Mouse (Mus musculus) embryonic facial prominence, embryonic 14.5 days (tissue): ENCODE measurements around the gene Gm17571. TPM values are rescaled to one million over a fixed set of nuclear protein-coding genes. Genes with fewer than 3 reads are reported as not detected.

ENCODE experiments used
- ATAC-seq: fragments of 200-750 bp; cut with Nextera tagmentation; 2 replicates; pipeline ENCODE4 v1.8.0; 2017; ENCODE audit warnings: low read depth, moderate number of reproducible peaks, moderate TSS enrichment
- DNase-seq: peaks from one replicate; pipeline ENCODE4 v3.0.0-alpha.2; 2015; ENCODE audit warnings: low spot score
- H3K27ac ChIP-seq: fragments of 300-500 bp; sonication (generic); replicated peaks from 2 replicates; pipeline ENCODE4 v1.5.1; 2014; ENCODE audit warnings: low read depth, mild to moderate bottlenecking, low read length, moderate library complexity
- H3K27me3 ChIP-seq: fragments of 300-500 bp; sonication (generic); replicated peaks from 2 replicates; pipeline ENCODE4 v1.6.1; 2014; ENCODE audit warnings: low read length; ENCODE audit not compliant: control insufficient read depth, insufficient read depth
- H3K36me3 ChIP-seq: fragments of 300-500 bp; sonication (generic); 2 replicates; pipeline ENCODE4 v1.6.1; 2014; ENCODE audit warnings: low read length, mixed read lengths; ENCODE audit not compliant: control insufficient read depth, insufficient read depth
- H3K4me1 ChIP-seq: fragments of 300-500 bp; sonication (generic); 2 replicates; pipeline ENCODE4 v1.6.1; 2014; ENCODE audit warnings: antibody characterized with exemption, low read length; ENCODE audit not compliant: control insufficient read depth, insufficient read depth
- H3K4me2 ChIP-seq: fragments of 300-500 bp; sonication (generic); 2 replicates; pipeline ENCODE4 v1.6.1; 2014; ENCODE audit warnings: low read depth, mild to moderate bottlenecking, low read length, moderate library complexity, mixed read lengths
- H3K4me3 ChIP-seq: fragments of 300-500 bp; sonication (generic); 2 replicates; pipeline ENCODE4 v1.5.1; 2014; ENCODE audit warnings: low read depth, mild to moderate bottlenecking, low read length
- H3K9ac ChIP-seq: fragments of 300-500 bp; sonication (generic); 2 replicates; pipeline ENCODE4 v1.6.1; 2014; ENCODE audit warnings: low read depth, mild to moderate bottlenecking, low read length, moderate library complexity, mixed read lengths
- H3K9me3 ChIP-seq: fragments of 300-500 bp; sonication (generic); 2 replicates; pipeline ENCODE4 v1.6.1; 2016; ENCODE audit warnings: low read length; ENCODE audit not compliant: control insufficient read depth
- WGBS: fragments of 180-500 bp; shearing (Covaris S2); extraction: QIAGEN DNeasy Blood & Tissue Kit; methylation state at CpG from one replicate; pipeline ENCODE4 v1.1.7; 2014; 5-methylcytosine and 5-hydroxymethylcytosine counted together
- polyA plus RNA-seq: library from polyadenylated mRNA; unstranded; fragments of >200 nt; fragmentation: Nextera tagmentation; extraction: Ambion mirVana; gene quantifications from 2 replicates; pipeline ENCODE4 v1.2.1, GENCODE M21; 2014

Gene Gm17571
- polyA plus RNA-seq, 1 experiment from 2014 or later = not detected

GRCm38 (mm10) chr9:13483199-13484068 lies 36.9 kb upstream of the Gm17571 start:
- 46% methylated on average over 5 of the region's 5 CpGs for WGBS
- Histone ChIP-seq H3K4me2 (0 out of 2 replicates have a peak overlapping the region, but pooled peaks have one; percentile 23), H3K4me3 (no peak overlapping the region), H3K9me3 (no peaks in the 10 kb centered on the region), H3K4me1 (peaks cover 33% of the 10 kb centered on the region), H3K36me3 (no peaks in the 10 kb centered on the region), H3K27me3 (no peaks in the 10 kb centered on the region), H3K27ac (peak overlapping the region; percentile 61), H3K9ac (no peak overlapping the region)
- peak; percentile 50; the same call in 1 of the 2 replicates for ATAC-seq
- DNase-seq = peak; percentile 51

GRCm38 (mm10) chr9:13479275-13479674 lies 32.7 kb upstream of the Gm17571 start:
- no peak for DNase-seq
- WGBS = 19% methylated on average over 4 of the region's 4 CpGs
- Histone ChIP-seq H3K27ac (no peak overlapping the region), H3K4me2 (no peak overlapping the region), H3K9ac (no peak overlapping the region), H3K4me1 (peaks cover 15% of the 10 kb centered on the region), H3K36me3 (no peaks in the 10 kb centered on the region), H3K9me3 (no peaks in the 10 kb centered on the region), H3K27me3 (no peaks in the 10 kb centered on the region), H3K4me3 (no peak overlapping the region)
- ATAC-seq = no peak

- Histone ChIP-seq H3K27ac (no peak overlapping the region), H3K4me1 (0 out of 2 replicates have a peak, but pooled peaks cover 6% of the 10 kb centered on the region), H3K4me2 (no peak overlapping the region), H3K9ac (no peak overlapping the region), H3K9me3 (no peaks in the 10 kb centered on the region), H3K36me3 (no peaks in the 10 kb centered on the region), H3K4me3 (no peak overlapping the region), H3K27me3 (no peaks in the 10 kb centered on the region)
- no peak for ATAC-seq
- DNase-seq = no peak
- WGBS = 92% methylated on average over 5 of the region's 5 CpGs
Measured at GRCm38 (mm10) chr9:13474951-13475350, 28.4 kb upstream of the Gm17571 start.

- WGBS = 27% methylated on average over 7 of the region's 7 CpGs
Measured at GRCm38 (mm10) chr9:13470013-13470412, 23.5 kb upstream of the Gm17571 start.

GRCm38 (mm10) chr9:13468778-13469177 lies 22.2 kb upstream of the Gm17571 start:
- Histone ChIP-seq H3K4me2 (no peak overlapping the region), H3K27me3 (no peaks in the 10 kb centered on the region), H3K4me1 (peaks cover 30% of the 10 kb centered on the region), H3K36me3 (no peaks in the 10 kb centered on the region), H3K9me3 (no peaks in the 10 kb centered on the region), H3K27ac (0 out of 2 replicates have a peak overlapping the region, but pooled peaks have one; percentile 13), H3K4me3 (no peak overlapping the region), H3K9ac (no peak overlapping the region)
- WGBS = 61% methylated on average over 6 of the region's 6 CpGs
- DNase-seq = no peak
- no peak for ATAC-seq

More at GRCm38 (mm10) chr9:13470013-13470412, 23.5 kb upstream of the Gm17571 start:
- no peaks in the 10 kb centered on the region for H3K36me3 ChIP-seq
- H3K9ac ChIP-seq = no peak overlapping the region
- no peak for ATAC-seq
- H3K9me3 ChIP-seq = no peaks in the 10 kb centered on the region
- no peak overlapping the region for H3K27ac ChIP-seq
- H3K27me3 ChIP-seq = no peaks in the 10 kb centered on the region
- H3K4me3 ChIP-seq = no peak overlapping the region
- H3K4me1 ChIP-seq = peaks cover 30% of the 10 kb centered on the region
- no peak overlapping the region for H3K4me2 ChIP-seq
- peak; percentile 61 for DNase-seq

GRCm38 (mm10) chr9:13467745-13468144 lies 21.2 kb upstream of the Gm17571 start:
- Histone ChIP-seq H3K27ac (no peak overlapping the region), H3K4me3 (no peak overlapping the region), H3K9me3 (no peaks in the 10 kb centered on the region), H3K9ac (no peak overlapping the region), H3K4me1 (peaks cover 30% of the 10 kb centered on the region), H3K36me3 (no peaks in the 10 kb centered on the region), H3K4me2 (no peak overlapping the region), H3K27me3 (no peaks in the 10 kb centered on the region)
- 0 out of 2 replicates have a peak, but pooled peaks have one; percentile 15 for ATAC-seq
- DNase-seq = no peak
- WGBS = 67% methylated on average over 7 of the region's 7 CpGs

GRCm38 (mm10) chr9:13466816-13467215 lies 20.3 kb upstream of the Gm17571 start:
- H3K4me2 ChIP-seq = no peak overlapping the region

GRCm38 (mm10) chr9:13466351-13466750 lies 19.8 kb upstream of the Gm17571 start:
- Histone ChIP-seq H3K9me3 (no peaks in the 10 kb centered on the region), H3K27me3 (no peaks in the 10 kb centered on the region), H3K4me1 (peaks cover 27% of the 10 kb centered on the region), H3K9ac (no peak overlapping the region), H3K27ac (no peak overlapping the region), H3K4me2 (no peak overlapping the region), H3K36me3 (no peaks in the 10 kb centered on the region), H3K4me3 (no peak overlapping the region)
- WGBS = 69% methylated on average over 4 of the region's 4 CpGs
- ATAC-seq (no peak), DNase-seq (no peak)

More at GRCm38 (mm10) chr9:13466816-13467215, 20.3 kb upstream of the Gm17571 start:
- WGBS = 85% methylated on average over 10 of the region's 10 CpGs
- H3K9me3 ChIP-seq = no peaks in the 10 kb centered on the region
- no peaks in the 10 kb centered on the region for H3K36me3 ChIP-seq
- DNase-seq = no peak
- H3K4me3 ChIP-seq = no peak overlapping the region
- ATAC-seq = no peak
- H3K4me1 ChIP-seq = peaks cover 27% of the 10 kb centered on the region
- H3K27me3 ChIP-seq = no peaks in the 10 kb centered on the region
- no peak overlapping the region for H3K27ac ChIP-seq
- H3K9ac ChIP-seq = no peak overlapping the region
